Mouse (Mus musculus): Measurements from ENCODE around the gene Acox3.
A peak's percentile ranks its signal among the peaks of the same experiment; 100 is the strongest.

Gene Acox3

GRCm38 (mm10) chr5:35612722-35613121 lies 29.9 kb downstream of the Acox3 start:
- DNase-seq, result no peak

- DNase-seq, result no peak
These were observed 34.1 kb downstream of the Acox3 start for GRCm38 (mm10) chr5:35616943-35617342.

- no peak for DNase-seq
These were observed 38.3 kb downstream of the Acox3 start for GRCm38 (mm10) chr5:35621114-35621513.

- DNase-seq, result no peak
These were observed 41.0 kb downstream of the Acox3 start for GRCm38 (mm10) chr5:35623831-35624230.

GRCm38 (mm10) chr5:35624751-35625239 lies 42.0 kb downstream of the Acox3 start:
- DNase-seq, result peak; percentile 69

GRCm38 (mm10) chr5:35626408-35626807 lies 43.6 kb downstream of the Acox3 start:
- DNase-seq, result no peak

- no peak for DNase-seq
These were observed 44.5 kb downstream of the Acox3 start for GRCm38 (mm10) chr5:35627307-35627840.

- DNase-seq, result peak; percentile 67
These were observed 45.8 kb downstream of the Acox3 start for GRCm38 (mm10) chr5:35628685-35629084.

GRCm38 (mm10) chr5:35629333-35629732 lies 46.5 kb downstream of the Acox3 start:
- no peak for DNase-seq

GRCm38 (mm10) chr5:35630706-35631105 lies 47.9 kb downstream of the Acox3 start:
- DNase-seq, result no peak

GRCm38 (mm10) chr5:35631224-35631623 lies 48.4 kb downstream of the Acox3 start:
- DNase-seq, result no peak

GRCm38 (mm10) chr5:35631755-35632154 lies 48.9 kb downstream of the Acox3 start:
- DNase-seq, result no peak

GRCm38 (mm10) chr5:35632841-35633240 lies 50.0 kb downstream of the Acox3 start:
- no peak for DNase-seq

- DNase-seq, result peak; percentile 37
These were observed 53.2 kb downstream of the Acox3 start for GRCm38 (mm10) chr5:35636016-35636415.

GRCm38 (mm10) chr5:35641961-35642584 lies 59.2 kb downstream of the Acox3 start:
- DNase-seq, result peak; percentile 56

GRCm38 (mm10) chr5:35643401-35644048 lies 60.7 kb downstream of the Acox3 start:
- DNase-seq, result no peak

GRCm38 (mm10) chr5:35644082-35644481 lies 61.2 kb downstream of the Acox3 start:
- no peak for DNase-seq

GRCm38 (mm10) chr5:35645938-35646493 lies 63.2 kb downstream of the Acox3 start:
- no peak for DNase-seq

GRCm38 (mm10) chr5:35646927-35647326 lies 64.1 kb downstream of the Acox3 start:
- DNase-seq, result peak; percentile 52

GRCm38 (mm10) chr5:35647562-35647961 lies 64.7 kb downstream of the Acox3 start:
- peak; percentile 66 for DNase-seq

- no peak for DNase-seq
These were observed 65.4 kb downstream of the Acox3 start for GRCm38 (mm10) chr5:35648230-35648629.

- no peak for DNase-seq
These were observed 69.5 kb downstream of the Acox3 start for GRCm38 (mm10) chr5:35652319-35652718.

GRCm38 (mm10) chr5:35652872-35653271 lies 70.0 kb downstream of the Acox3 start:
- DNase-seq, result no peak
